Comparison of ENCODE assay signal across 19 mouse cellular contexts in genomic region chr14:101500826-101501225, GRCm38 (mm10).
DNase-seq lines count a peak whose midpoint lies in the region; ATAC-seq and TF ChIP-seq lines count a peak whose summit lies in the region.
"Had no signal": no experiment of that assay in that cellular context is flagged by ENCODE, and none has a peak within 500 bp of the region (broad histone marks: within the 10 kb centered on the region; RNA-seq: fewer than 3 reads in every experiment).

No protein-coding gene starts in this region.

- no peak overlapping the region for H3K4me2 ChIP-seq in forebrain, postnatal 0 days (ENCODE audit: low read depth)
- H3K4me2 ChIP-seq in forebrain, embryonic 16.5 days (ENCODE audit: low read length) = no peak overlapping the region
- H3K4me2 ChIP-seq: embryonic facial prominence, embryonic 15.5 days; hindbrain, embryonic 12.5 days had no signal

- WGBS in forebrain, embryonic 10.5 days = 76% methylated on average over 11 of the region's 11 CpGs
- 30% methylated on average over 11 of the region's 11 CpGs for WGBS in forebrain, postnatal 0 days
- 73% methylated on average over 11 of the region's 11 CpGs for WGBS in liver, adult 2 months
- 36% methylated on average over 11 of the region's 11 CpGs for WGBS in forebrain, embryonic 16.5 days

- H3K27me3 ChIP-seq in forebrain, embryonic 10.5 days (ENCODE audit: poor library complexity, severe bottlenecking) = no peaks in the 10 kb centered on the region
- no peaks in the 10 kb centered on the region for H3K27me3 ChIP-seq in forebrain, postnatal 0 days (ENCODE audit: insufficient read depth, low read length)
- no peaks in the 10 kb centered on the region for H3K27me3 ChIP-seq in liver, adult 2 months (ENCODE audit: control insufficient read depth, insufficient read depth, low read length)
- no peaks in the 10 kb centered on the region for H3K27me3 ChIP-seq in forebrain, embryonic 16.5 days (replicated peaks; ENCODE audit: control insufficient read depth, insufficient read depth, low read length)
- H3K27me3 ChIP-seq: embryonic facial prominence, embryonic 15.5 days; hindbrain, embryonic 12.5 days had no signal

- 0 out of 2 replicates have a peak overlapping the region, but pooled peaks have one; percentile 11 for H3K27ac ChIP-seq in forebrain, embryonic 10.5 days
- H3K27ac ChIP-seq in forebrain, postnatal 0 days (ENCODE audit: low read depth, low read length) = no peak overlapping the region
- H3K27ac ChIP-seq in liver, adult 2 months (replicated peaks; ENCODE audit: insufficient read depth, low read depth, low read length) = no peak overlapping the region
- no peak overlapping the region for H3K27ac ChIP-seq in forebrain, embryonic 16.5 days (ENCODE audit: low read length)
- H3K27ac ChIP-seq: embryonic facial prominence, embryonic 15.5 days; hindbrain, embryonic 12.5 days; kidney, postnatal 0 days; left cerebral cortex, adult 2 months; liver, embryonic 14.5 days had no signal

- no peak for TF ChIP-seq CTCF in forebrain, postnatal 0 days (IDR thresholded peaks at IDR 0.05; ENCODE audit: low read depth)
- TF ChIP-seq CTCF in liver, adult 2 months (IDR thresholded peaks at IDR 0.05; ENCODE audit: low read depth, low read length) = no peak

- no peak overlapping the region for H3K4me3 ChIP-seq in forebrain, embryonic 10.5 days
- H3K4me3 ChIP-seq in forebrain, postnatal 0 days (ENCODE audit: low read depth, low read length) = no peak overlapping the region
- no peak overlapping the region for H3K4me3 ChIP-seq in liver, adult 2 months (ENCODE audit: insufficient read depth, low read depth, low read length)
- no peak overlapping the region for H3K4me3 ChIP-seq in forebrain, embryonic 16.5 days (replicated peaks; ENCODE audit: low read length)
- H3K4me3 ChIP-seq: embryonic facial prominence, embryonic 15.5 days; hindbrain, embryonic 12.5 days; left cerebral cortex, adult 2 months had no signal

- no peak for DNase-seq in forebrain, embryonic 10.5 days (ENCODE audit: extremely low spot score, low spot score)
- no peak for DNase-seq in forebrain, postnatal 0 days
- peak; percentile 84 for DNase-seq in liver, adult 2 months (ENCODE audit: extremely low read depth, low read depth, low spot score)
- no peak for DNase-seq in liver
- peak; percentile 29 for DNase-seq in cerebellum, adult 9-11 months
- DNase-seq: adrenal gland, adult 8-10 months; embryo, embryonic 11 days; gastrocnemius, postnatal 14 days; lung, postnatal 14 days; right cerebral cortex, postnatal 25 days; thymus, postnatal 14 days had no signal

- H3K9ac ChIP-seq in forebrain, postnatal 0 days = no peak overlapping the region
- H3K9ac ChIP-seq in liver, adult 2 months (ENCODE audit: low read depth, low read length) = no peak overlapping the region
- no peak overlapping the region for H3K9ac ChIP-seq in forebrain, embryonic 16.5 days (replicated peaks; ENCODE audit: low read depth, low read length)
- H3K9ac ChIP-seq: embryonic facial prominence, embryonic 15.5 days; hindbrain, embryonic 12.5 days; liver, embryonic 14.5 days had no signal

- H3K36me3 ChIP-seq in forebrain, embryonic 10.5 days (replicated peaks) = no peaks in the 10 kb centered on the region
- H3K36me3 ChIP-seq in forebrain, postnatal 0 days (ENCODE audit: insufficient read depth) = no peaks in the 10 kb centered on the region
- no peaks in the 10 kb centered on the region for H3K36me3 ChIP-seq in liver, adult 2 months (ENCODE audit: control insufficient read depth, insufficient read depth, low read length)
- no peaks in the 10 kb centered on the region for H3K36me3 ChIP-seq in forebrain, embryonic 16.5 days (ENCODE audit: control insufficient read depth, insufficient read depth)
- H3K36me3 ChIP-seq: embryonic facial prominence, embryonic 15.5 days; hindbrain, embryonic 12.5 days had no signal

- no peak for ATAC-seq in forebrain, postnatal 0 days
- ATAC-seq in forebrain, embryonic 16.5 days = peak; percentile 49; the same call in 1 of the 2 replicates
- no peak for ATAC-seq in inflammation-experienced regulatory T-cells, adult 6 months
- ATAC-seq: intestine, postnatal 0 days had no signal

- no peaks in the 10 kb centered on the region for H3K79me2 ChIP-seq in liver, adult 2 months (ENCODE audit: control insufficient read depth, insufficient read depth, low read length)

- TF ChIP-seq POLR2A in liver, adult 2 months (IDR thresholded peaks at IDR 0.05; ENCODE audit: extremely low read depth, insufficient read depth, low read length) = no peak

- peaks cover 15% of the 10 kb centered on the region for H3K4me1 ChIP-seq in forebrain, embryonic 10.5 days
- 0 out of 2 replicates have a peak, but pooled peaks cover 4% of the 10 kb centered on the region for H3K4me1 ChIP-seq in forebrain, postnatal 0 days (ENCODE audit: insufficient read depth)
- no peaks in the 10 kb centered on the region; the same call in 1 of the 2 replicates for H3K4me1 ChIP-seq in liver, adult 2 months (ENCODE audit: control insufficient read depth, insufficient read depth, low read length)
- peaks cover 6% of the 10 kb centered on the region for H3K4me1 ChIP-seq in forebrain, embryonic 16.5 days (replicated peaks; ENCODE audit: control insufficient read depth, insufficient read depth, low read length)
- H3K4me1 ChIP-seq: embryonic facial prominence, embryonic 15.5 days; hindbrain, embryonic 12.5 days had no signal

- no peaks in the 10 kb centered on the region for H3K9me3 ChIP-seq in forebrain, embryonic 10.5 days
- H3K9me3 ChIP-seq in forebrain, postnatal 0 days (ENCODE audit: low read length) = no peaks in the 10 kb centered on the region
- H3K9me3 ChIP-seq in forebrain, embryonic 16.5 days (ENCODE audit: control insufficient read depth, low read length) = no peaks in the 10 kb centered on the region
- H3K9me3 ChIP-seq: embryonic facial prominence, embryonic 15.5 days; hindbrain, embryonic 12.5 days had no signal

Comparison
In these comparisons a context has a peak if more than half of its experiments do, and no peak if none do; other contexts are left out.
1. DNase-seq: peak in liver, adult 2 months (single experiment) and cerebellum, adult 9-11 months (single experiment); none in forebrain, embryonic 10.5 days (single experiment), forebrain, postnatal 0 days (single experiment) and liver (single experiment).